Mouse (Mus musculus): ENCODE measurements at regions not wholly inside any gene's neighbourhood (a gene's known extent, or its start where the extent isn't known, plus 50 kb on each side); places are given as distances from the start of the nearest gene placed in this dataset.

DNA sequence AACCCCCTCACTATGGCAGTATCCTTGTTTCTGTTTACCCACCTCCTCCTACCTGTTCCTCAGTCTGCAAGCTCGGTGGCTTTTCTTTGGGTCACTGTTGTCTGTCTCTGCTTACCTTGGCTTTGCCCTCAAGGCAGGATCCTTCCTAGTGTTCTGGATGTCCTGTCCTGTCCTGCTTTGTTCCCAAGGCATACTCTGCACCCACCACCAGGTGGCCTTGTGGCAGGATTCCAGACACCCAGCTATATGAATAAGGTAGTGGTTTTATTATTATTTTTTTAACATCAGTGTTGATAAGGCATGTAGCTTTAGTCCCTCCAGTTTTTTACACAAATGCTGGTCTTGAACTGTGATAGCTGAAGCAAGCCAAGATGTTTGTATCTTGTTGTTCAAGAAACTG lies 478.7 kb downstream of the 1700129C05Rik start:
- TF ChIP-seq CTCF (IDR thresholded peaks at IDR 0.05; ENCODE audit: low read depth): peak; percentile 38
- TF ChIP-seq EP300 (IDR thresholded peaks at IDR 0.05; ENCODE audit: low read depth): no peak
- Histone ChIP-seq H3K9me3 (replicated peaks; ENCODE audit: control insufficient read depth, low read length) (no peaks in the 10 kb centered on the region), H3K36me3 (replicated peaks; ENCODE audit: control insufficient read depth, insufficient read depth, low read length) (no peaks in the 10 kb centered on the region), H3K27ac (ENCODE audit: low read depth) (no peak overlapping the region), H3K9ac (replicated peaks; ENCODE audit: low read depth, low read length) (no peak overlapping the region), H3K4me1 (ENCODE audit: control insufficient read depth, insufficient read depth) (no peaks in the 10 kb centered on the region), H3K27me3 (ENCODE audit: control insufficient read depth, insufficient read depth, low read length) (no peaks in the 10 kb centered on the region), H3K4me2 (ENCODE audit: low read depth, low read length) (no peak overlapping the region), H3K4me3 (ENCODE audit: low read depth, low read length) (no peak overlapping the region)
- DNase-seq (ENCODE audit: low spot score): no peak
- WGBS: 52% methylated on average over 1 of the region's 1 CpGs
- no peak for ATAC-seq (ENCODE audit: insufficient read depth, low read depth)

DNA sequence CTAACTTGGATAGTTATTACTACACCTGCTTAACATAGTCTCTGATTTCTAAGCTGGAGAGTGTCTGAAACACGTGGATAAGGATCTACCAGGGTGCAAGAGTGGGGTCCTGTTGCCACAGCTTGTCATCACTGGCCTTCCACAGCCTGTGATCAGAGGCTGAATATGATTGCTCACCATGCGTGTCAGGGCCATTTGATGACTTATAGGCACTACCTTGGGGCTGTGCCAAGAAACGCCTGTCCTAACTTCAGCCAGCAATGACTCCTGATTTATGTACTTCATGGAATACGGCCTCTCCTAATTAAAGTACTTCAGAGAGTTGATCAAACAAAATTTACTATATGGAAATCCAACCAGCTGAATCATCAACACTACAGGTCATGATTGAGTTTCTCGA lies 480.1 kb downstream of the 1700129C05Rik start:
- no peaks in the 10 kb centered on the region for H3K4me1 ChIP-seq (ENCODE audit: control insufficient read depth, insufficient read depth)
- no peak overlapping the region for H3K4me2 ChIP-seq (ENCODE audit: low read depth, low read length)
- no peaks in the 10 kb centered on the region for H3K36me3 ChIP-seq (replicated peaks; ENCODE audit: control insufficient read depth, insufficient read depth, low read length)
- H3K9ac ChIP-seq (replicated peaks; ENCODE audit: low read depth, low read length): no peak overlapping the region
- DNase-seq (ENCODE audit: low spot score) (no peak), ATAC-seq (ENCODE audit: insufficient read depth, low read depth) (no peak)
- H3K9me3 ChIP-seq (replicated peaks; ENCODE audit: control insufficient read depth, low read length): no peaks in the 10 kb centered on the region
- no peaks in the 10 kb centered on the region for H3K27me3 ChIP-seq (ENCODE audit: control insufficient read depth, insufficient read depth, low read length)
- 82% methylated on average over 5 of the region's 5 CpGs for WGBS
- TF ChIP-seq CTCF (IDR thresholded peaks at IDR 0.05; ENCODE audit: low read depth): no peak
- no peak for TF ChIP-seq EP300 (IDR thresholded peaks at IDR 0.05; ENCODE audit: low read depth)
- no peak overlapping the region for H3K27ac ChIP-seq (ENCODE audit: low read depth)
- H3K4me3 ChIP-seq (ENCODE audit: low read depth, low read length): no peak overlapping the region

DNA sequence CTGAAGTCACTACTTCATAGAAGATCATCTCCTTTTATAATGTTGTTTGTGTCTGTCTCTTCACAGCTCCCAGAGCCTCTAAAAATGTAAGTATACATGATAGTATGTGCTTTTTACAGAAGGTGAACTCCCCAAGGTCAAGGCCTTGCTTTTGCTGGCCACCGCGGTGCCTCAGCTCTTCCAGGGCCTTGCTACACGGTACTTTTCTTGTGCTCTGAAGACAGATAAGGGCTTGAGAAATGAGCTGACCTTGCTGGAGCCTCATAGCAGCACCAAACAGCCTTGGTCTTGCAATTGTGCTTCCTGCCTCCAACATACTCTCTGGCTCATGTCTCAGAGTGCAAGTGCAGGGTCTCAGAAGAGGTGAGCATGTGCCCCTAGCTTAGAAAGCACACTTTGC lies 481.3 kb downstream of the 1700129C05Rik start:
- ATAC-seq (ENCODE audit: insufficient read depth, low read depth) (no peak), DNase-seq (ENCODE audit: low spot score) (no peak)
- no peaks in the 10 kb centered on the region for H3K36me3 ChIP-seq (replicated peaks; ENCODE audit: control insufficient read depth, insufficient read depth, low read length)
- no peak for TF ChIP-seq EP300 (IDR thresholded peaks at IDR 0.05; ENCODE audit: low read depth)
- no peak for TF ChIP-seq CTCF (IDR thresholded peaks at IDR 0.05; ENCODE audit: low read depth)
- no peak overlapping the region for H3K27ac ChIP-seq (ENCODE audit: low read depth)
- H3K27me3 ChIP-seq (ENCODE audit: control insufficient read depth, insufficient read depth, low read length): no peaks in the 10 kb centered on the region
- 16% methylated on average over 3 of the region's 3 CpGs for WGBS
- no peaks in the 10 kb centered on the region for H3K9me3 ChIP-seq (replicated peaks; ENCODE audit: control insufficient read depth, low read length)
- no peaks in the 10 kb centered on the region for H3K4me1 ChIP-seq (ENCODE audit: control insufficient read depth, insufficient read depth)
- no peak overlapping the region for H3K4me3 ChIP-seq (ENCODE audit: low read depth, low read length)
- no peak overlapping the region for H3K9ac ChIP-seq (replicated peaks; ENCODE audit: low read depth, low read length)
- H3K4me2 ChIP-seq (ENCODE audit: low read depth, low read length): no peak overlapping the region

DNA sequence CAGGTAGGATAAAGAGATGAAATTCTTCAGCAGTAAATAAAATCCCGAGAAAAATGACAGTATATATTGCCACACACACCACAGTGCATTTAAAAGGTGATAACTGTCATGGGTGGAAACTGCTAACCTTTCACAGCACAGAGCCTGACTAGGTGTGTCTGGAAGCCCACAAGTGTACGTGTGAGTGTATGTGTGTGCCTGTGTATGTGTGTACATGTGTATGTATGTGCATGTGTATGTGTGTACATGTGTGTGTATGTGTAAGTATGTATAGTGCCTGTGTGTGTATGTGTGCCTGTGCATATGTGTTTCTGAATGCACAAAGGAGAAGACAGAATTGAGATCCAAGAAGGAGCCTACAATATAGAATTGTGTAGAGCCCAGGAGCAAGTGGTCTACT lies 485.4 kb downstream of the 1700129C05Rik start:
- 76% methylated on average over 2 of the region's 2 CpGs for WGBS
- no peak overlapping the region for H3K4me3 ChIP-seq (ENCODE audit: low read depth, low read length)
- no peaks in the 10 kb centered on the region for H3K36me3 ChIP-seq (replicated peaks; ENCODE audit: control insufficient read depth, insufficient read depth, low read length)
- no peaks in the 10 kb centered on the region for H3K9me3 ChIP-seq (replicated peaks; ENCODE audit: control insufficient read depth, low read length)
- H3K9ac ChIP-seq (replicated peaks; ENCODE audit: low read depth, low read length): no peak overlapping the region
- no peak for ATAC-seq (ENCODE audit: insufficient read depth, low read depth)
- H3K27ac ChIP-seq (ENCODE audit: low read depth): no peak overlapping the region
- no peaks in the 10 kb centered on the region for H3K27me3 ChIP-seq (ENCODE audit: control insufficient read depth, insufficient read depth, low read length)
- no peak for DNase-seq (ENCODE audit: low spot score)
- no peaks in the 10 kb centered on the region for H3K4me1 ChIP-seq (ENCODE audit: control insufficient read depth, insufficient read depth)
- TF ChIP-seq EP300 (IDR thresholded peaks at IDR 0.05; ENCODE audit: low read depth): no peak
- TF ChIP-seq CTCF (IDR thresholded peaks at IDR 0.05; ENCODE audit: low read depth): no peak
- no peak overlapping the region for H3K4me2 ChIP-seq (ENCODE audit: low read depth, low read length)

DNA sequence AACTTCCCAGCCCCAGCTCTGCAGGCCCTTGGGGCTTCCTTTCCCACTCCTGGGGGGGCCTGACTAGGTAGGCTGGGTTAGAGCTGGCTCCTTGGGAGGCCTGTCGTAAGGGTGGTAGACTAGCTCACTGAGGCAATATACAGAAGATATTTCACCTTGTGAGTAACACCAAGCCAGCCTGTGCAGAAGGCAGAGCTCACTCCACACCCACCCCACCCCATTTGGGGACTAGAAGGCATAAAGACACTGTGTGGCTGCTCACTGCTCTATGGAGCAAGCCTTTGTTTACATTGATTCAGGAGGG lies 485.8 kb downstream of the 1700129C05Rik start:
- Histone ChIP-seq H3K9ac (replicated peaks; ENCODE audit: low read depth, low read length) (no peak overlapping the region), H3K9me3 (replicated peaks; ENCODE audit: control insufficient read depth, low read length) (no peaks in the 10 kb centered on the region), H3K27ac (ENCODE audit: low read depth) (no peak overlapping the region), H3K4me3 (ENCODE audit: low read depth, low read length) (no peak overlapping the region), H3K27me3 (ENCODE audit: control insufficient read depth, insufficient read depth, low read length) (no peaks in the 10 kb centered on the region), H3K4me1 (ENCODE audit: control insufficient read depth, insufficient read depth) (no peaks in the 10 kb centered on the region), H3K36me3 (replicated peaks; ENCODE audit: control insufficient read depth, insufficient read depth, low read length) (no peaks in the 10 kb centered on the region), H3K4me2 (ENCODE audit: low read depth, low read length) (no peak overlapping the region)
- TF ChIP-seq CTCF (IDR thresholded peaks at IDR 0.05; ENCODE audit: low read depth) (no peak), EP300 (IDR thresholded peaks at IDR 0.05; ENCODE audit: low read depth) (no peak)
- DNase-seq (ENCODE audit: low spot score) (no peak), ATAC-seq (ENCODE audit: insufficient read depth, low read depth) (no peak)
- WGBS: 56% methylated on average over 1 of the region's 1 CpGs

DNA sequence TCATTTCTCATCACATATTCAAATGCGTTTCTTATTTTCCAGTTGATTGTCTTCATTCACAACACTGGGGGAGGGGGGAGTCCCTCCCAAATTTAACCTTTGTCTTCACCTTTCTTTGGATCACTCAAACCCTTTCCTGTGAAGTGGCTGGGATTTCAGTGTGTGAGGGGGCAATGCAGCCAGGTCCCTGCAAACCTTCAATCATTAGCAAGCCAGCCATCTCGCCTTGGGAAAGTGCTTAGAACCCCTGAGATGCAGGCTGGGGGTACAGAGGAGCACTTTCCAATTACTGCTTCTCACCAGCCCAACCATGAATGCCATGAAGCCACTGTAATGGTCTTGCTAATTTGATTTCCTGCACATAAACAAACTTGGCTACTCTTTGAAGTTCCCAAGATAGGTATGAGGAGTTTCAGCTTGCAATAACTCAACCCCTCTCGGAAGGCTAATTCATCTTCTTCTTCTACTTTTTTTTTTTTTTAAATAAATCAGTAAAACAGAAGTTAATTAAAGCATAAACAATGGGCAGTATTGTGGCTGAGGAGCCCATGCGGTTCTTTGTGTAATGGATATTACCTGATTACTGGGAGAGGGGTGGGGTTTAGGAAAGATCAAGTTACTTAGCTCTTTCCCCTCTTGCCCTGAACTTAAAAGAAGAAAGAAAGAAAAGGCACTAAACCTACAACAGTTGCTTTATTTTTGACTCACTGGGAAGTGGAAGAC lies 486.3 kb downstream of the 1700129C05Rik start:
- TF ChIP-seq EP300 (IDR thresholded peaks at IDR 0.05; ENCODE audit: low read depth): no peak
- no peak for TF ChIP-seq CTCF (IDR thresholded peaks at IDR 0.05; ENCODE audit: low read depth)
- no peaks in the 10 kb centered on the region for H3K27me3 ChIP-seq (ENCODE audit: control insufficient read depth, insufficient read depth, low read length)
- WGBS: 67% methylated on average over 4 of the region's 4 CpGs
- no peak overlapping the region for H3K9ac ChIP-seq (replicated peaks; ENCODE audit: low read depth, low read length)
- DNase-seq (ENCODE audit: low spot score): no peak
- no peak overlapping the region for H3K27ac ChIP-seq (ENCODE audit: low read depth)
- no peak overlapping the region for H3K4me2 ChIP-seq (ENCODE audit: low read depth, low read length)
- no peaks in the 10 kb centered on the region for H3K4me1 ChIP-seq (ENCODE audit: control insufficient read depth, insufficient read depth)
- H3K4me3 ChIP-seq (ENCODE audit: low read depth, low read length): no peak overlapping the region
- H3K36me3 ChIP-seq (replicated peaks; ENCODE audit: control insufficient read depth, insufficient read depth, low read length): no peaks in the 10 kb centered on the region
- H3K9me3 ChIP-seq (replicated peaks; ENCODE audit: control insufficient read depth, low read length): no peaks in the 10 kb centered on the region
- no peak for ATAC-seq (ENCODE audit: insufficient read depth, low read depth)

Measured in heart, postnatal 0 days (tissue).